Mouse (Mus musculus): ENCODE measurements at regions not wholly inside any gene's neighbourhood (a gene's known extent, or its start where the extent isn't known, plus 50 kb on each side); places are given as distances from the start of the nearest gene placed in this dataset.

GRCm38 (mm10) chr10:92504271-92504670 lies 217.9 kb downstream of the Nedd1 start:
- no peak for DNase-seq (ENCODE audit: low read depth, low spot score)

GRCm38 (mm10) chr10:92483592-92483991 lies 238.6 kb downstream of the Nedd1 start:
- no peak for DNase-seq (ENCODE audit: low read depth, low spot score)

- DNase-seq (ENCODE audit: low read depth, low spot score): no peak
Measured at GRCm38 (mm10) chr10:92473282-92473681, 248.9 kb downstream of the Nedd1 start.

- no peak for DNase-seq (ENCODE audit: low read depth, low spot score)
Measured at GRCm38 (mm10) chr10:92471111-92471510, 251.1 kb downstream of the Nedd1 start.

GRCm38 (mm10) chr10:92455195-92455594 lies 267.0 kb downstream of the Nedd1 start:
- DNase-seq (ENCODE audit: low read depth, low spot score): no peak

- no peak for DNase-seq (ENCODE audit: low read depth, low spot score)
Measured at GRCm38 (mm10) chr10:92453550-92453949, 268.7 kb downstream of the Nedd1 start.

- DNase-seq (ENCODE audit: low read depth, low spot score): no peak
Measured at GRCm38 (mm10) chr10:92445957-92446356, 276.3 kb downstream of the Nedd1 start.

GRCm38 (mm10) chr10:92438621-92439394 lies 283.4 kb downstream of the Nedd1 start:
- DNase-seq (ENCODE audit: low read depth, low spot score): no peak

GRCm38 (mm10) chr10:92429256-92429655 lies 293.0 kb downstream of the Nedd1 start:
- DNase-seq (ENCODE audit: low read depth, low spot score): no peak

- no peak for DNase-seq (ENCODE audit: low read depth, low spot score)
Measured at GRCm38 (mm10) chr10:92428026-92428425, 294.2 kb downstream of the Nedd1 start.

- no peak for DNase-seq (ENCODE audit: low read depth, low spot score)
Measured at GRCm38 (mm10) chr10:92426443-92426842, 295.8 kb downstream of the Nedd1 start.

GRCm38 (mm10) chr10:92412737-92413136 lies 309.5 kb downstream of the Nedd1 start:
- no peak for DNase-seq (ENCODE audit: low read depth, low spot score)

- no peak for DNase-seq (ENCODE audit: low read depth, low spot score)
Measured at GRCm38 (mm10) chr10:92410813-92411325, 311.4 kb downstream of the Nedd1 start.

GRCm38 (mm10) chr10:92404697-92405293 lies 317.4 kb downstream of the Nedd1 start:
- no peak for DNase-seq (ENCODE audit: low read depth, low spot score)

GRCm38 (mm10) chr10:92400587-92401090 lies 321.6 kb downstream of the Nedd1 start:
- no peak for DNase-seq (ENCODE audit: low read depth, low spot score)

- DNase-seq (ENCODE audit: low read depth, low spot score): no peak
Measured at GRCm38 (mm10) chr10:92389176-92389732, 333.0 kb downstream of the Nedd1 start.

- DNase-seq (ENCODE audit: low read depth, low spot score): no peak
Measured at GRCm38 (mm10) chr10:92367126-92367525, 355.1 kb downstream of the Nedd1 start.

GRCm38 (mm10) chr10:92356738-92357137 lies 365.5 kb downstream of the Nedd1 start:
- DNase-seq (ENCODE audit: low read depth, low spot score): no peak

- no peak for DNase-seq (ENCODE audit: low read depth, low spot score)
Measured at GRCm38 (mm10) chr10:92349043-92349442, 373.2 kb downstream of the Nedd1 start.

GRCm38 (mm10) chr10:92347960-92348675 lies 374.1 kb downstream of the Nedd1 start:
- DNase-seq (ENCODE audit: low read depth, low spot score): no peak

- DNase-seq (ENCODE audit: low read depth, low spot score): no peak
Measured at GRCm38 (mm10) chr10:92339671-92340070, 382.5 kb downstream of the Nedd1 start.

- DNase-seq (ENCODE audit: low read depth, low spot score): no peak
Measured at GRCm38 (mm10) chr10:92336949-92337348, 385.3 kb downstream of the Nedd1 start.
